Mouse (Mus musculus) left cerebral cortex, adult 18-20 months (tissue): ENCODE data around the gene Nr3c2. TPM values are rescaled to one million over a fixed set of nuclear protein-coding genes. Genes with fewer than 3 reads are reported as not detected.

ENCODE experiments used
- DNase-seq, 2 experiments: peaks; one replicate each; pipeline ENCODE4 v3.0.0; 2021 to 2022; ENCODE audit warnings: low spot score in 2 of 2, mixed read lengths in 1 of 2
- total RNA-seq, 2 experiments: library from RNA; stranded (reverse); gene quantifications; 2 replicates each; pipeline ENCODE4 v1.2.3; 2021

Gene Nr3c2
- total RNA-seq, 2 experiments from 2014 or later = 39.8 to 40.6 TPM

- DNase-seq = peak in 1 of 2 experiments; percentile 24
These were observed 395.4 kb downstream of the Nr3c2 start for GRCm38 (mm10) chr8:77294599-77294998.
